Mouse (Mus musculus) liver, postnatal 0 days (tissue): Measurements from ENCODE around the gene Capn12.

Source experiments
- CTCF ChIP-seq: sonication (generic); IDR thresholded peaks from 2 replicates; pipeline ENCODE4 v1.5.1; 2016; ENCODE audit warnings: antibody characterized with exemption, low read depth
- EP300 ChIP-seq: IDR thresholded peaks from 2 replicates; pipeline ENCODE4 v1.6.1; 2016; ENCODE audit warnings: antibody characterized with exemption, low read depth, mild to moderate bottlenecking

DNA sequence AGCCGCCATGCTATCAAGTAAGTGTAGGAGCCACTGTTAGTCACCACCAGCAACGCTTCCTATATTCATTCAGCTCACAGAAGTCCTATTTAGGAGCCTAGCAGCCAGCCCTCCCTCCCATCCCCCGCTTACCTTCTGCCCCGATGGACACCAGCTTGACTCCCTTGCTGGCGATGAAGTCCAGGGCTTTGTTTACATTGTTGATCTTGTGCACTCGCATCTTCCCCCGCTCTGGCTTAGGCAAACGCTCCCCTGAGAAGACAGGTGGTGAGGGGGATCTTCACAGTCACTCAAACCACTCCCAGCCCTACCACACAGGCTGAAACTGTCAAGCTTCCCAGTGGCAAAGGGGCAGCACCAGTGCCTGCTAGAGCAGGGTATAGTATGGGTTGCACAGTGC lies 37.3 kb downstream of the Capn12 start:
- TF ChIP-seq CTCF (no peak), EP300 (no peak)
